Mouse (Mus musculus): ENCODE measurements around the gene E2f6.
A peak's percentile ranks its signal among the peaks of the same experiment; 100 is the strongest.

The E2f6 gene

DNA sequence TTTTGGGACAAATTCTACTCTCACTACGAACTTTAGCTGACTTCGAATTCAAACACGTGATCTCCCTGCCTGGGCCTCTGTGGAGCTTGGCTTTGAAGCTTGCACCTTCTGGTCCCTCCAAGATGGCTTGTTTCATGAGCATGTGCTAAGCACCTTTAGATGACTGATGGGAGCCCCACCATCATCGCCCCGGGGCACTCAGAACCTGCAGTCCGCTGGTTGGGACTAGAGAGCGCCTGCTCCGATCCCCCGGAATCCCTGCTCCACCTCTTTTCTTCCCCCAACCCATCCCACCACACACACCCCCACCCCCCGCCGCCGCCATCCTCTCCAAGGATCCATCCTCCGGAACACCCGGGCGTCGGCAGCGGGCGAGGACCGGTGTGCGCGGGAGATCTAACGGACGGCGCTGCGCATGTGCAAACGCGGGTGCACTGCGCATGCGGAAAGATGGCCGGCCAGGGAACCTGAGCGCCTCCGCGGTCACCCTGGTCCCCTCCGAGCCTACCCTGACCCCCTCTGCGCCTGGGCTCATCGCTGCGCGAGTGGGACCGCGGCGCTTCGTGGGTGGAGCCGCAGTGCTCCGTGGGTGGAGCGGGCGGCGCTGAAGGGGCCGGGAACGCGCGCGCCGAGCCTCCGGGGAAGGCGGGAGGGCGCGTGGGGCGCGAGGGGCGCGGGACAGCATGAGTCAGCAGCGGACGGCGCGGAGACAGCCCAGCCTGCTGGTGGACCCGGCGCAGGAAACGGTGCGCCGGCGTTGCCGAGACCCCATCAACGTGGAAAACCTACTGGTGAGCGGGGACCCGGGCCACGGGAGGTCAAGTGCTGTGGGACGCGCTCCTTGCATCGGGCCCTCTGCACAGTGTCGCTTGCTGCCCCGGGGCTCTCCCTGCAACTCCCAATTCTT lies at the start of gene E2f6:
E2f6 (plus strand) TSS at position 439 of the 907 bp plus-strand sequence.
- DNase-seq (ENCODE audit: low spot score) = peak; percentile 70

DNA sequence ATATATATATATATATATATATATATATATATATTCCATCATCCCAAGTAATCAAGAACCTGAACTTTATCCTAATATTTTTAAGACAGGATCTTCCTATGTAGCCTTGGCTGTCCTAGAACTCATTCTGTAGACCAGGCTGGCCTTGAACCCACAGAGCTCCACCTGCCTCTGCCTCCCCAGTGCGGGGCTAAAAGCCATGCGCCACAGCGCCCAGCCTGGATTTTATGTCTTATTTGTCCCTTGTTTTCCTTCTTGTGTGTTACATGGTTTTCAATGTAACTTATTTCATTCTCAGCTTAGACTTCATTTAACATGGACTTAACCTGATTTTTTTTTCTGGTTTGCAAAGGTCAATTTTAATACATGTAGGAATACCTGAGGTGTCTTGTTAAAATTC lies 49.3 kb upstream of the E2f6 start:
- no peak for DNase-seq (ENCODE audit: low spot score)

DNA sequence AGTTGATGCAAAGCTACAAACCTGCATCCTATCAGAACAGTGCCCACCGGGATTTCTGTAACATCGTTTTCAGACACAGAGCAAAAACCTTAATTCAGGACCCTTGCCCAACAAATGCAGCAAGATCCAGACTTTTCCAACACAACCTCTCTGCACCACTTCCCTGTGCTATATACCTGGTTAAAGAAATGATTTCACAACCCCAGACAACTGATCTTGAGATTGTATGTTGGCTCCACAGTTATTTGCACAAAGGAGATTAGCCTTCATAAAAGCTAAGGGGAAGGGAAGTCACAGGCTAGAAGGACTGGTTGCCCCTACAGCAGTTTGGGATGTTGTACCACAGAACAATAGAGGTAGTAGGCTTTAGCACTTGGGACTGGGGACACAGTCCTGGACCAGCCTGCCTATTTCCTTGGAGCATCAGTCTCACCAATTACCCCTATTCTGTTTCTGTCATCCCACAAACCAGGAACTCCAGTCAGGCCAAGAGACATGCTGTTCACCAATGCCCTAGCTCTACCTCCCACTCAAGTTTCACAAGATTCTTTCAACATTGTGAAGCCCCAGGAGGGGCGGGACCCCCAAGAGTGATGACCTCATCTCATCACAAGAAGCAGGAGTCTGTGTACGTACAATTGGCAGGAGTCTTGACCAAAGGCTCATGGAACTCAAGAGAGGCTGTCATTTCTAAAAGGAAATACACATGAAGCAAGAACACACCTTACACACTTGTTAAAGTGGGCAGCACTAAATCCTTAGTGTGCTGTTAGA lies 46.9 kb upstream of the E2f6 start:
- no peak for DNase-seq (ENCODE audit: low spot score)

DNA sequence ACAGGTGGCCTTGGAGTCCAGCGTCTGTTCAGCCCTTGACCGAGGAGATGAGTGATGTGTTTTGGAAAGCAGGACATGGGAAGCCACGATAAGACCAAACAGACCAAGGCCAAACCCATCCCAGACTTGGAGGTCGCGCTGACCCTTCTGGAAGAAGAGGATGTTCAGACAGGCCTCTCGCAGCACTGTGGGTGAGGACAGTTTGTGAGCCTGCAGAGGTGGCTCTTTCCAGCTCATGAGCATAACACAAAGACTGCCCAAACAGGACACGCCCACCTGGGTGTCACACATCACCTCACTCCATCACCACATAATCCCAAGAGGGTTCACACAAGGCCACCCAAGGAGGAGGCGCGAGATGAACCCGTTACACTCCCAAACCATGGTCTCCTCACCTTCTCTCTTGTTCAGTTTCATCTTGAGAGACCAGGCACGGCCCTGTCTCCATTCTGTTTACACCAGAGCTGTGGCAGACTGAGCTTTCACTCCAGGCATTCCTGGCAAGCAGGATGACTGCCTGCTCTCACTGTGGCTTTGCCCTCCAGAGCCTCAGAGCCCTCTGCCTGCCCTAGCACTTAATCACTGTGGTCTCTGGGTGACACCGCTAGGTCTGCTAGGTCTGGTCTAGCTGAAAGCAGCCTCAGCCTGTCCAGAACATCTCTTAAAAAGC lies 45.9 kb upstream of the E2f6 start:
- peak; percentile 34 for DNase-seq (ENCODE audit: low spot score)

DNA sequence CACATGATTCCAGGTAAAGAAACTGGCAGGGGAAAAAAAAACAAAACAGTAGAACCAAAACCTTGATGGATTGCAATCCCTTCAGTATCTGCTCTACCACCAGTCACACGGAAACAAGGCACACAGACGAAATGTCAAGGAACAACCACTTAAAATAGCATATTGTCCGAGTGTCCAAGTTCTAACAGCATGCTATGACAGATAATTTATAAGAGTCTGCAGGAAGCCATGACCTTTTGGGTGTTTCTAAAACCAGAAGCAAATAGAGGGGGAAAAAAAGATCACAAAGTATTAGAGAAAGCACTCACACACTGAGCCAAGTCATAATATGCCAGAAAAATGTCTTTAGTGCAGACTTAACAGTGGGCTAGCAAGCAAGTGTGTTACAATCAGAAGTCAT lies 42.5 kb upstream of the E2f6 start:
- DNase-seq (ENCODE audit: low spot score) = no peak

DNA sequence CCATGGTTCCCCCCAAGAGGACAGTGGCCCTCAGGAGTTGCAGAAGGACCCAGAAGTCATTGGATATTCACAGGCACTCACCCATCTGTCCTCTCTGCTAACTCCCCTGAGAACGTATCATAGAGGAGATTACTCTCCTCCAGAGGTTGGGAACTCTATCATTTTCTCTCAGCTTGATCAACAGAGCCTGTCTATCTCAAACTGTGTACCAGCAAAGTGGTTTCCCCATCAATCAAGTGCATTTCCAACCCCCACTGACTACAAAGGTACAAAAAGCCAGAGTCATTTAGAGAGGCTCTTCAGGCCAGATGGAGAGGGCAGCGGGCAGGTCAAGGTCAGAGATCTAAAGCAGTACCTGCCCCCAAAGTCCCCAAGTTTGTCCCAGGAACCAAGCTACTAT lies 42.1 kb upstream of the E2f6 start:
- DNase-seq (ENCODE audit: low spot score) = no peak

DNA sequence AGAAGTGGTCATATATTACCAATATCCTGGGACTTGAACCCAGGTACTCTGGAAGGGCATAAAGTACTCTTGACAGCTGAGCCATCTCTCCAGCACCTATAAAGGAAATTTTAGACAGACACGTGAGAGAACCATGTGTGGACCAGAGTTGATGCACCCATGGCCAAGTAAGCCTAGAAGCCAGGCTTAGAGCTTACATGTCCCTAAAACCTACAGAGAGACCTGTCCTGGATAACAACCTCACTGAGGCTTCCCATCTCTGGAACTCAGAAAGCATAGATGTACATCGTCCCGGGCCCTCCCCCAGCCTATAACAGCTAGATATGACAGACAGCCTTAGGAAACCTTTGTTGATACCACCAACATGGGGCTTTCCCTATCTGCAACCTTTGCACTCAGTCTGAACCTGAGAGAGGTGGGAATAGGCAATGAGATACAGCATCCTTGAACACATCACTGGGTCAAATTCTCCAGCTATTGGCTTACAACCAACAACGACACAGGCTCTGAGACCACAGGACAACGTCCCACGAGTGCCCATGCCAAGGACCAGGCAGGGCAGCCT lies 41.1 kb upstream of the E2f6 start:
- no peak for DNase-seq (ENCODE audit: low spot score)

DNA sequence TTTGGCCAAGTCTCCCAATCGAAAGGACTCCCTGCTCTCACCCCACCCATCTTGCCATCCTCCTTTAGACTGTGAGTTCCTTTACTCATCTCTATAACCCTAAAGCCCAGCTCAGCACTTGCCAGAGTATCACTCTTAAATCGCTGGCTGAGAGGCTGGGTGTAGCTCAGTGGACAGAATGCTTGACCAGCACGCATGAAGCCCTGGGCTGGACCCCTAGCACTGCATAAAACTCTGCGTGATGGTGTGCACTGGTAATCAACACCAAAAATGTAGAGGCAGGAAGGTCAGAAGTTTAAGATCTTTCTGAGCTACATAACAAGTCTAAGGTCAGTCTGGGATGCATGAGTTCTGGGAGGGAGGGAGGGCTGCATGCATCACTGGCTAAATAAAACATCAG lies 36.2 kb upstream of the E2f6 start:
- DNase-seq (ENCODE audit: low spot score) = no peak

DNA sequence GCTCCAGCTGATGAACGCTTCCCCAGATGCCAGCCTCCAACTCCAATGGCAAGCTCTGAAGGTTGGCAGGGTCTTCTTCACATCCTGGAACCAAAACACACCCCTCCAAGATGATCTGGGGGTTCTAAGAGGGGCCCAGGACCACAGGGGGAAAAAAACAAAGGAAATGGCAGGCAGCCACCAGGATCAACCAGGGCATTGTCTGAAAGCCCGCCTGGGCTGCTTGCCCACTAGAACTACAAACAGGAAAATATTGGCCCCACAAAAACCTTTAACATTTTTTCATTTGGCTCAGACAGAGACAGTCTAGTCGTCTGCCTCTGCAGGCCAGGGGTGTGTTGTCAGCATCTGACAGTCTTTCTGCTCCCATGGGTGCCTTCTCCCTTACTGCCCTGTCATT lies 35.4 kb upstream of the E2f6 start:
- no peak for DNase-seq (ENCODE audit: low spot score)

DNA sequence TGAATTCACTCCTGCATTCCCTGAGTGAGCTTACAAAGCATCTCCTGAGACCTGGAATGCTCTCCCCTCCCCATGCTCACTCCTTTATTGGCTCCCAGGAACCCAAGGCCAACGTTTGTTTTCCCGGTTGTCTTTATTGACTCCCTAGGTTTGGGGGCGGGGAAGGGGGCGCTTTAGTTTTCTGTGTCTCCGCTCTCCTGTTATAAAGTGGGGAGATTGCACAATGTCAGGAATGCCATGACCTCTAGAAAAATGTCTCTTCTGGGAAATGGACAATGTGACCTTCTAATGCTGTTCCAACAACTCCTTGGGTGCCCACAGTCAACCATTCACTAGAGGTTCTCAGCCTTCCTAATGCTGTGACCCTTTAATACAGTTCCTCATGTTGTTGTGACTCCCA lies 32.2 kb upstream of the E2f6 start:
- no peak for DNase-seq (ENCODE audit: low spot score)

DNA sequence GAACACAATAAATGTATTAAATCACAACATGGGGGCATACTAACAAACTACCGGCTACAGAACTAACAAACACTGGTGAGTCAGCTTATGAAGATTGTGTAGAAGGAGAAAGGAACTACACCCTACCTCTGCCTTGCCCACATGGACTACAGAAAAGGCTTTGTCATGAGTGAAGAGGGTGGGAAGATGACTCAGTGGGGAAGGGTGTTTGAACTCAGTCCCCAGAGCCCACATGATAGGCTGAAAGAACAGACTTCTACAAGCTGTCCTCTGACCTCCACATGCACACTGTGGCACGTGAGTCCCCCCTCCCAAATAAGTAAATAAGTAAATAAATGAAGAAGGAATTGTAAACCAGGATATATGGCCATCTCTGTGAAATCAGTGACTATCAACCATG lies 31.6 kb upstream of the E2f6 start:
- DNase-seq (ENCODE audit: low spot score) = no peak

DNA sequence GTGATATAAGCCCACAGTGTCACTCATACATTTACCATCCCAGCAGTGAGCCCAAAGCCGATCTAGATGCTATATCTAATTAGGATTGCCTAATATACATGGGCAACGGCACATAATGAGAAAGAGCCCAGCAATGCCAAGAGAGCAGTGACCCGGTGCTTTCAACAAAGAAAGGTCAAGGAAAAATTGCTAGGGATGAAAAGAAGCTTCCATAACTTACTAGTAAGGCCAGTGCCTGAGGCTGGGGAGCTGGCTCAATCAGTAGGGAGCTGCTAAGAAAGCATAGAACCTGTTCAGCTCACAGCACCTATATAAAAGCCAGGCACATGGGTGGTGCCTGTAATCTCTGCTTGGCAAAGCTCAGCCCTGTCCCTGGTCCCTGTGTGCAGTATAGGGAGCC lies 30.4 kb upstream of the E2f6 start:
- no peak for DNase-seq (ENCODE audit: low spot score)

DNA sequence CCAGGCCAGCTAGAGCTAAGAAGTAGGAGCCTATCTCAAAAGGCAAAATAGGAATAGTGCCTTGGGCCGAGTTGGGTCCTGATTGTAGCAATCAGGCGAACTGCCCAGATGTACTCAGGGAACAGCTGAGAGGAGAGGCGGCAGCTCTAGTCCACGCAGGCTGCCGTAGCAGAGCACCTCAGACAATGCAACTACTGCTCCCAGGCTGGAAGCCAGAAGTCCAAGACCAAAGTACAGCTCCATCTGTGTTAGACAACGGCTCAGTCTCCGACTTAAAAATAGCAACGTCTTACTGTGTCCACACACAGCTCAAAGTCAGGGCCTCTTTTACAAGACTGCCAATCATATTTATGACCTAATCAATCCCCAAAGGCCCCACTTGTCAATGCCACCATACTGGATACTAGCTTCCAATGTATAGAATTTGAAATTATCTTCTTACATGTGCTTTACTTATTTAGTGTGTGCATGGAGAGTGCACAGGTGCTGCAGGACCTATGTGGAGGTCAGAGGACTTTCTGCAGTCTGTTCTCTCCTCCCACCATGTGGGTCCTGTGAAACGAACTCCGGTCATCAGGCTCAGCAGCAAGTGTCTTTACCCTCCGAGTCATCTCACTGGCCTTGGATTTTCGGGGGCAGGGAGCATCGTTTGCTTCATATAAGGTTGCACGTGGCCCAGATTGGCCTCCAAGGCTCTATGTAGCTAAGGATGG lies 29.6 kb upstream of the E2f6 start:
- DNase-seq (ENCODE audit: low spot score) = no peak

DNA sequence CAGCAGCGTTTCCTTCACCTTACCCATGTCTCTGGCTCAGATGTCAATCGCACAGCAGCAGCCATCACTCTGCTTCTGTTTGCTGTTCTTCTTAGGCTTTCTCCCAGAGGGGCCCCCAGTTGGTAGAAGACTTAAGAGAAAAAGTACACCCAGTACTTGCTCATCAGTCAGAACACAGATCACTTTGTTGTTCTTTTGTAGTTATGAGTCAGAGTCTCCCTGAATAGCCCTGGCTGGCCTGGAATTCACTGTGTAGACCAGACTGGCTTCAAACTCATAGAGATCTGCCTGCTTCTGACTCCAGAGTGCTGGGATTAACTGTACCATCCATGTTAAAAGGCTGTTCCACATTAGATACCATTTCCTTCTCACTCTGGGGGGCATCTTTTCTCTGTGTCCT lies 22.2 kb upstream of the E2f6 start:
- DNase-seq (ENCODE audit: low spot score) = no peak

DNA sequence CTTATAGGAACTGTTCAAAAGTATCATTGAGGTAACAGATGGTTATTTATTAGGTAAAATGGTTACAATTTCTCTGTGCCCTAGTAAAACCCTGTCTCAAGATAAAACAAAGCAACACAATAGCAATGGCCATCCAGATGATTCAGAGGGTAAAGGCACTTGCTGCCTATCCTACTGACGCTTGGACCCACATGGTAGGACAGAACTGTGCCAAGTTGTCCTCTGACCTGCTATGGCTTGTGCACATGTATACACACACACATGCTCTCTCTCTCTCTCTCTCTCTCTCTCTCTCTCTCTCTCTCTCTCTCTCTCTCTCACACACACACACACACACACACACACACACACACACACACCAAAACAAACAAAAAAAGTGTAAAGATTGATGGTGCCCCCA lies 21.6 kb upstream of the E2f6 start:
- DNase-seq (ENCODE audit: low spot score) = no peak

DNA sequence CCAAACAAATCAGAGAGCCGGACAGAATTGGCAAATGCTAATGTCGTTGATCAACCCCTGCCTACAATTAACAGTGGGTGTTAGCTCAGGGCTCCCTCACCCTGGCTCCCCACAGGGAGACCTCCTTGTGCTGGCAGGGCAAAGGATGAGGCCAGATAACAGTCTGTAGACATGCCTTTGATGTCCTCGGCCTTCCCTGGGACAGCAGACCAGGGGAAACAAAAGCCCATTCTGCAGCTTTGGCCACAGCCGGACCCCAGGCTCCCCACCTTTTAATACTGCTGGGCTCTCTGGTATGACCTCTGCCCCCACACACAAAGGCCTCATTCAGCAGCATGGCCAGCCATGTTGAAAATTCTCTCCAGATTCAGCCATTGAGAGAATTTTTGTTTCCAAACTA lies 21.0 kb upstream of the E2f6 start:
- no peak for DNase-seq (ENCODE audit: low spot score)

DNA sequence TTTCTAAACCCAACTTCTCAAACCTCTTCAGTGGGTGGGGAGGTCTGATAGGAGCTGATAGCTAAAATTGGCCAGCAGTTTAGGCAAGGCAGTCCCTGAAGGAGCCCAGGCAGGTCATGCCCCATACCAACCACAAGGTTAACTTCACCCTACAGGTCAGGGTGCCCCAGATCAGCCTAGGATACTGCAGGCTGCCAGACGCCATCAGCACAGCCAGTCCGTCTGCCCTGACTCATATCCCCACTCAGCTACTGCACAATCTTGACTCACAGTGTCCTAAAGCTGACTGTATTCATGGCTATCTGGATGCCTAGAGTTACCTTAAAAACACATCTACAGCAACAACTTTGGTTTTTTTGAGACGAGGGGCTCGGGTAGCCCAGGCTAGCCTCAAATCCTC lies 20.3 kb upstream of the E2f6 start:
- DNase-seq (ENCODE audit: low spot score) = no peak

DNA sequence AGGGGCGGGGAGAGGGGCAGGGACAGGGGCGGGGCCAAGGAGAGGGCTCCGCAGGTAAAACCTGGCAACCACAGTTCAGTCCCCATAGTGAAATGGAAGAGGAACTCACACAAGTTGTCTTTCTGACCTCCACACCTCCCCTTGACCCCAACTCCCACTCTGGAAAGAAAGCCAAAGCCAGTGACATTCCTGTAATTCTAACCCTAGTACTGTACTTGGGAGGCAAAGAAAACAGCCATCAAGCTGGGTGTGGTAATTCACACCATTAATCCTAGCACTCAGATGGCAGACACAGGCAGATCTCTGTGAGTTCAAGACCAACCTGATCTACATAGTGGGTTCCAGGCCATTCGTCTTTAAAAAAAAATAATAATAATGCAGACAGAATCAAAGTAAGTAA lies 17.4 kb upstream of the E2f6 start:
- DNase-seq (ENCODE audit: low spot score) = no peak

DNA sequence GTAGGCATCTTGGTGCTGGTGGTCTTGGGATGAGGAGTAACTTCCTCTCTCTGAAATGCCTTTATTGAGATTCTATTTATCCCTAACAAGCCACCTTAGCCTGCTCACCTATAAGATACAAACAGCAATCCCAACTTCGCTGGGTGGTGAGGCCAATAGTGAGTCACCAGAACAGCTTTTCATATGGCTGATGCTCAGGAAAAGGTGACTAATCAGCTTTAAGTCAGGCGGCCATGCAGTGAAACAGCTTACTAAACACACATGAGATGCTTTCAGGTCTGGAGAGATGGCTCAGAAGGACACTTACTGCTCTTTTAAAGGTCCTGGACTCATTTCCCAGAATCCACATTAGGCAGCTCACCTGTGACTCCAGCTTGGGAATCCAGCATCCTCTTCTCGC lies 15.0 kb upstream of the E2f6 start:
- no peak for DNase-seq (ENCODE audit: low spot score)

DNA sequence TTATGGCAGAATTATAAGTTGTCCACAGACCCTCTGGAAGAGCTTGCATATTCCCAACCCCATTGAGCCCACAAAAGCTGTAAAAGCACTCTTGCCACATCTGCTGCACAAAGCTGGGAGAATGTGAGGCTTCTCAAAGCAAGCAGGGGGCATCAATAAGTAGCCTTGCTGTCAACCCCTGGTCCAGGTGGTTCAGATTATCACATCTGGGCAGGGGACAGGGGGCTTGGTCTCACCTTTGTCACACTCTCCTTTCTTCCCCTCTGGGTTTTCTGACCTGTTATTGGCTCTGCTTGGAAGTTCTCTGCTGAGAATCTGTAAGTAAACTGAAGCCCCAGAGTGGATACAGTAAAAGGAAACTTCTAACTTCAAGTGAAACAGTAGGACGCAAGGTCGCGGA lies 11.9 kb upstream of the E2f6 start:
- no peak for DNase-seq (ENCODE audit: low spot score)

DNA sequence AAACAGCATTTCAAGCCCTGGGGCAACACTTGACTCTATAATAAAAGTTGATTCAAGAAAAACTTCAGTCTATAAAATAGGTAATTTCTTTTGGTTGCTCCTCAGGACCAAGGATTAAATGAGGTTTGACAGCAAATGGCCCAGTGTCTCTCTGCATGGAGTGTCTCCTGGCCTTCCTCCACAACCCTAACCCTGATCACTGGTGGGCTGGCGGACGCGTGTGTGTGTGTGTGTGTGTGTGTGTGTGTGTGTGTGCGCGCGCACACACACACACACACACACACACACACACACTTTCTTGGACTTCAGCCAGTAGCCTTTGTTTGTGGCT lies 10.9 kb upstream of the E2f6 start:
- DNase-seq (ENCODE audit: low spot score) = no peak

All from ovary, postnatal 14 days (tissue).